In the genomic region with DNA sequence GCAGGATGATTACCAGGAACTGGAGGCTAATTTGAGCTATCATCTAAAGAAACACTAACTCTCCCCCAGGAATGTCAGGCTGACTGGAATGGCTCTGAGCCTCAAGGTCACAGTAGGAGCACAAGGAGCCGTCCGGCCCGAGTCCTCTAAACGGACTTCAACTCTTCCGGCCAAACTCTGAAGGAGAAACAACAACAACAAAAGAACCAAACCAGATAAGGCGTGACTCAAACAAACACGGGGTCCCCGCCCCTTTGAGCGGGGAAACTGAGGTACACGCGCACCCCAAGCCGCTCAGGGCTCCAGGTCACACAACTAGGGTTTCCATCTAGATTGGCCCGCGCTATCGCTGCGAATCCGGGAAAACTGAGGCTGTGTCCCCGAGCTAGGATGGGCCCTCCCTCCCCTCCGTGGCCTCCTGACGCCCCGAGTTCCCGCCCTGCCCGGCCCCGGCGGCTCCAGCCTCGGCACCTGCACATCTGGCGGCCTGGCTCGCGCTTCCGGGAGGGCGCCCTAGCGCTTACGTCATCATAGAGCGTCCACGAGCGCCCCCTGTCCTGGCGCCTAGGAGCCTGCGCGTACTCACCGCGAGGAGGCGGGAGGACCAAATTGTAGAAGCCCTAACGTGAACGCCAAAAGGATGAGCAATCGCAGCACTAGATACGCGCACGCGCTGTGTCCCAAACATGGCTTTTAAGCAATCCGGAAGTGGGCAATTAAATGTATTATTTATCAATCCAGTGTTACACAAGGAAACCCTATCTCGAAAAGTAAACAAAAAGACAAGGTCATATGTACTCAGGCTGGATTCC, we compare ENCODE assay signal across 7 mouse cellular contexts. TPM values are rescaled to one million over a fixed set of nuclear protein-coding genes. Genes with fewer than 3 reads are reported as not detected.
A peak's percentile ranks its signal among the peaks of the same experiment; 100 is the strongest.
DNase-seq lines count a peak whose midpoint lies in the region; ATAC-seq and TF ChIP-seq lines count a peak whose summit lies in the region.

No protein-coding gene starts in this region.

- peak; percentile 75 for ATAC-seq in embryonic facial prominence, embryonic 11.5 days (replicated peaks; ENCODE audit: insufficient number of reproducible peaks, low FRiP score, low TSS enrichment, low read depth)
- peak; percentile 77 for ATAC-seq in limb, embryonic 12.5 days (ENCODE audit: insufficient number of reproducible peaks, insufficient read depth, low FRiP score, low TSS enrichment, low read depth)
- peak; percentile 85 for ATAC-seq in midbrain, embryonic 15.5 days (replicated peaks)

- peak overlapping the region; percentile 68 for H3K4me3 ChIP-seq in embryonic facial prominence, embryonic 11.5 days (ENCODE audit: low read depth, low read length)
- H3K4me3 ChIP-seq in kidney, adult 2 months (ENCODE audit: insufficient read depth, low read depth, low read length), result peak overlapping the region; percentile 69
- H3K4me3 ChIP-seq in limb, embryonic 12.5 days (replicated peaks), result peak overlapping the region; percentile 75
- peak overlapping the region; percentile 64 for H3K4me3 ChIP-seq in midbrain, embryonic 15.5 days
- peak overlapping the region; percentile 85 for H3K4me3 ChIP-seq in spleen, adult 2 months (ENCODE audit: extremely low read depth, insufficient read depth, insufficient read length)

- TF ChIP-seq POLR2A in kidney, adult 2 months (IDR thresholded peaks at IDR 0.05; ENCODE audit: low read depth, low read length), result peak; percentile 44
- TF ChIP-seq POLR2A in spleen, adult 2 months (IDR thresholded peaks at IDR 0.05; ENCODE audit: low read depth, low read length), result peak; percentile 67

- no peaks in the 10 kb centered on the region for H3K36me3 ChIP-seq in embryonic facial prominence, embryonic 11.5 days (replicated peaks; ENCODE audit: control insufficient read depth, insufficient read depth, low read depth, low read length)
- no peaks in the 10 kb centered on the region for H3K36me3 ChIP-seq in kidney, adult 2 months (ENCODE audit: control insufficient read depth, insufficient read depth, low read length)
- H3K36me3 ChIP-seq in limb, embryonic 12.5 days, result peaks cover 13% of the 10 kb centered on the region
- no peaks in the 10 kb centered on the region for H3K36me3 ChIP-seq in midbrain, embryonic 15.5 days (replicated peaks)
- peaks cover 8% of the 10 kb centered on the region; the same call in 1 of the 2 replicates for H3K36me3 ChIP-seq in spleen, adult 2 months (ENCODE audit: control insufficient read depth, insufficient read depth, low read length)

- H3K9ac ChIP-seq in embryonic facial prominence, embryonic 11.5 days (replicated peaks; ENCODE audit: low read length), result peak overlapping the region; percentile 67
- H3K9ac ChIP-seq in limb, embryonic 12.5 days (replicated peaks), result peak overlapping the region; percentile 78
- H3K9ac ChIP-seq in midbrain, embryonic 15.5 days, result peak overlapping the region; percentile 68

- H3K27me3 ChIP-seq in embryonic facial prominence, embryonic 11.5 days (ENCODE audit: control insufficient read depth, insufficient read depth, low read length), result no peaks in the 10 kb centered on the region
- no peaks in the 10 kb centered on the region for H3K27me3 ChIP-seq in kidney, adult 2 months (replicated peaks; ENCODE audit: control insufficient read depth, insufficient read depth, low read length)
- no peaks in the 10 kb centered on the region for H3K27me3 ChIP-seq in limb, embryonic 12.5 days
- H3K27me3 ChIP-seq in midbrain, embryonic 15.5 days (replicated peaks), result no peaks in the 10 kb centered on the region
- no peaks in the 10 kb centered on the region for H3K27me3 ChIP-seq in spleen, adult 2 months (ENCODE audit: control insufficient read depth, insufficient read depth, low read length)

- WGBS in embryonic facial prominence, embryonic 11.5 days, result under 1% methylated on average over 51 of the region's 51 CpGs
- under 1% methylated on average over 51 of the region's 51 CpGs for WGBS in kidney, adult 2 months
- under 1% methylated on average over 49 of the region's 51 CpGs for WGBS in limb, embryonic 12.5 days
- WGBS in midbrain, embryonic 15.5 days, result 1% methylated on average over 49 of the region's 51 CpGs
- under 1% methylated on average over 51 of the region's 51 CpGs for WGBS in spleen, adult 2 months

- no peaks in the 10 kb centered on the region; the same call in 1 of the 2 replicates for H3K4me1 ChIP-seq in embryonic facial prominence, embryonic 11.5 days (ENCODE audit: control insufficient read depth, insufficient read depth, low read length)
- H3K4me1 ChIP-seq in kidney, adult 2 months (ENCODE audit: control insufficient read depth, insufficient read depth, low read length), result peaks cover 4% of the 10 kb centered on the region; the same call in 1 of the 2 replicates
- peaks cover 16% of the 10 kb centered on the region for H3K4me1 ChIP-seq in limb, embryonic 12.5 days (replicated peaks)
- H3K4me1 ChIP-seq in midbrain, embryonic 15.5 days, result peaks cover 26% of the 10 kb centered on the region
- no peaks in the 10 kb centered on the region for H3K4me1 ChIP-seq in spleen, adult 2 months (ENCODE audit: control insufficient read depth, insufficient read depth, insufficient read length)

- H3K9me3 ChIP-seq in embryonic facial prominence, embryonic 11.5 days (replicated peaks; ENCODE audit: control insufficient read depth, low read length), result no peaks in the 10 kb centered on the region
- no peaks in the 10 kb centered on the region for H3K9me3 ChIP-seq in limb, embryonic 12.5 days
- no peaks in the 10 kb centered on the region for H3K9me3 ChIP-seq in midbrain, embryonic 15.5 days

- DNase-seq in adrenal gland, postnatal 14 days, result peak; percentile 97
- peak; percentile 98 for DNase-seq in embryonic facial prominence, embryonic 11.5 days (ENCODE audit: low spot score)
- peak; percentile 96 to 98 for DNase-seq in heart, adult 18-20 months
- peak; percentile 98 for DNase-seq in kidney, adult 2 months
- peak; percentile 94 to 96 for DNase-seq in spleen, adult 2 months (ENCODE audit: low read depth in 1 of 2, low spot score in 2 of 2)

- peak; percentile 59 for TF ChIP-seq CTCF in kidney, adult 2 months (conservative IDR thresholded peaks at IDR 0.05; ENCODE audit: insufficient read depth, insufficient read length, low read depth, low read length)
- peak; percentile 36; the same call in 1 of the 2 replicates for TF ChIP-seq CTCF in spleen, adult 2 months (IDR thresholded peaks at IDR 0.05; ENCODE audit: extremely low read depth, insufficient read depth, insufficient read length, insufficient replicate concordance)

- peak overlapping the region; percentile 49 for H3K27ac ChIP-seq in embryonic facial prominence, embryonic 11.5 days (replicated peaks; ENCODE audit: low read depth, low read length)
- H3K27ac ChIP-seq in kidney, adult 2 months (ENCODE audit: insufficient read depth, low read depth, low read length), result peak overlapping the region; percentile 77
- H3K27ac ChIP-seq in limb, embryonic 12.5 days, result peak overlapping the region; percentile 85
- H3K27ac ChIP-seq in midbrain, embryonic 15.5 days, result peak overlapping the region; percentile 79
- H3K27ac ChIP-seq in spleen, adult 2 months (ENCODE audit: insufficient read depth, low read length), result peak overlapping the region; percentile 60

- peak overlapping the region; percentile 82 for H3K4me2 ChIP-seq in embryonic facial prominence, embryonic 11.5 days (ENCODE audit: low read depth, low read length)
- peak overlapping the region; percentile 81 for H3K4me2 ChIP-seq in limb, embryonic 12.5 days
- peak overlapping the region; percentile 72 for H3K4me2 ChIP-seq in midbrain, embryonic 15.5 days

RNA-seq across cellular contexts. Expression of gene Fkbp8, which starts 4.7 kb away (rescaled TPM):
- total RNA-seq in adrenal gland, postnatal 14 days (2021), result 235 and 252 TPM in 2 replicates
- polyA plus RNA-seq in embryonic facial prominence, embryonic 11.5 days (2014; fragmentation: Nextera tagmentation; extraction: Ambion mirVana), result 175 and 196 TPM in 2 replicates
- total RNA-seq in heart, adult 18-20 months (2021), result 100 to 1,000 TPM; 120 to 129 TPM
- polyA plus RNA-seq in kidney, adult 2 months (2012; rRNA removed), result 320 and 410 TPM in 2 replicates
- 280 and 286 TPM in 2 replicates for polyA plus RNA-seq in limb, embryonic 12.5 days (2016; fragmentation: Nextera tagmentation; extraction: Ambion mirVana)
- 450 and 462 TPM in 2 replicates for polyA plus RNA-seq in midbrain, embryonic 15.5 days (2015; fragmentation: Nextera tagmentation; extraction: Ambion mirVana)
- polyA plus RNA-seq in spleen, adult 2 months (2012; rRNA removed), result 305 and 370 TPM in 2 replicates

RNA-seq across cellular contexts. Expression of gene Kxd1, which starts 5.0 kb away (rescaled TPM):
- total RNA-seq in adrenal gland, postnatal 14 days (2021), result 78.9 and 83.1 TPM in 2 replicates
- 47.4 and 49.9 TPM in 2 replicates for polyA plus RNA-seq in embryonic facial prominence, embryonic 11.5 days (2014; fragmentation: Nextera tagmentation; extraction: Ambion mirVana)
- 100 to 1,000 TPM in 1 of 2 experiments, 10 to 100 TPM in 1; 92.4 to 107 TPM for total RNA-seq in heart, adult 18-20 months (2021)
- 151 TPM in 2 replicates for polyA plus RNA-seq in kidney, adult 2 months (2012; rRNA removed)
- 50.3 and 50.7 TPM in 2 replicates for polyA plus RNA-seq in limb, embryonic 12.5 days (2016; fragmentation: Nextera tagmentation; extraction: Ambion mirVana)
- polyA plus RNA-seq in midbrain, embryonic 15.5 days (2015; fragmentation: Nextera tagmentation; extraction: Ambion mirVana), result 46.4 and 51.7 TPM in 2 replicates
- 50.2 and 52.0 TPM in 2 replicates for polyA plus RNA-seq in spleen, adult 2 months (2012; rRNA removed)

RNA-seq across cellular contexts. Expression of gene Uba52, which starts 12.2 kb away (rescaled TPM):
- 1,600 and 1,776 TPM in 2 replicates for total RNA-seq in adrenal gland, postnatal 14 days (2021)
- polyA plus RNA-seq in embryonic facial prominence, embryonic 11.5 days (2014; fragmentation: Nextera tagmentation; extraction: Ambion mirVana), result 783 and 884 TPM in 2 replicates
- 1,000 to 10,000 TPM; 1,328 to 1,514 TPM for total RNA-seq in heart, adult 18-20 months (2021)
- polyA plus RNA-seq in kidney, adult 2 months (2012; rRNA removed), result 620 and 835 TPM in 2 replicates
- polyA plus RNA-seq in limb, embryonic 12.5 days (2016; fragmentation: Nextera tagmentation; extraction: Ambion mirVana), result 882 and 891 TPM in 2 replicates
- polyA plus RNA-seq in midbrain, embryonic 15.5 days (2015; fragmentation: Nextera tagmentation; extraction: Ambion mirVana), result 587 and 620 TPM in 2 replicates
- 611 and 613 TPM in 2 replicates for polyA plus RNA-seq in spleen, adult 2 months (2012; rRNA removed)

RNA-seq across cellular contexts. Expression of gene Rex1bd, which starts 16.2 kb away (rescaled TPM):
- total RNA-seq in adrenal gland, postnatal 14 days (2021), result 116 and 123 TPM in 2 replicates
- 126 and 140 TPM in 2 replicates for polyA plus RNA-seq in embryonic facial prominence, embryonic 11.5 days (2014; fragmentation: Nextera tagmentation; extraction: Ambion mirVana)
- 100 to 1,000 TPM; 113 to 128 TPM for total RNA-seq in heart, adult 18-20 months (2021)
- polyA plus RNA-seq in kidney, adult 2 months (2012; rRNA removed), result 161 and 177 TPM in 2 replicates
- 142 and 151 TPM in 2 replicates for polyA plus RNA-seq in limb, embryonic 12.5 days (2016; fragmentation: Nextera tagmentation; extraction: Ambion mirVana)
- polyA plus RNA-seq in midbrain, embryonic 15.5 days (2015; fragmentation: Nextera tagmentation; extraction: Ambion mirVana), result 164 and 169 TPM in 2 replicates
- polyA plus RNA-seq in spleen, adult 2 months (2012; rRNA removed), result 86.2 and 132 TPM in 2 replicates

RNA-seq across cellular contexts. Expression of gene Ell, which starts 16.5 kb away (rescaled TPM):
- total RNA-seq in adrenal gland, postnatal 14 days (2021), result 22.4 and 22.9 TPM in 2 replicates
- polyA plus RNA-seq in embryonic facial prominence, embryonic 11.5 days (2014; fragmentation: Nextera tagmentation; extraction: Ambion mirVana), result 15.3 and 16.1 TPM in 2 replicates
- total RNA-seq in heart, adult 18-20 months (2021), result 10 to 100 TPM; 10.9 to 12.0 TPM
- polyA plus RNA-seq in kidney, adult 2 months (2012; rRNA removed), result 16.4 and 18.1 TPM in 2 replicates
- polyA plus RNA-seq in limb, embryonic 12.5 days (2016; fragmentation: Nextera tagmentation; extraction: Ambion mirVana), result 18.7 and 21.2 TPM in 2 replicates
- 18.6 and 19.9 TPM in 2 replicates for polyA plus RNA-seq in midbrain, embryonic 15.5 days (2015; fragmentation: Nextera tagmentation; extraction: Ambion mirVana)
- 21.3 and 27.9 TPM in 2 replicates for polyA plus RNA-seq in spleen, adult 2 months (2012; rRNA removed)

Comparison
In these comparisons a context has a peak if more than half of its experiments do, and no peak if none do; other contexts are left out.
1. Peak in every context shown above with its lines: DNase-seq, ATAC-seq, H3K4me3 ChIP-seq and H3K27ac ChIP-seq.